Mouse (Mus musculus) adrenal gland, postnatal 25 days (tissue): ENCODE data around the gene Sowahc. TPM values are rescaled to one million over a fixed set of nuclear protein-coding genes. Genes with fewer than 3 reads are reported as not detected.

ENCODE experiments used
- DNase-seq: peaks from one replicate; pipeline ENCODE4 v3.0.0; 2021; ENCODE audit warnings: mixed read lengths
- long read RNA-seq: library from polyadenylated mRNA; stranded (forward); transcript quantifications from one replicate; pipeline ENCODE4 v2.0.0, GENCODE M21; 2021
- total RNA-seq: library from RNA; stranded (reverse); gene quantifications from 2 replicates; pipeline ENCODE4 v1.2.3, GENCODE M21; 2021

Sowahc gene
- 29.0 and 29.1 TPM in 2 replicates for total RNA-seq
- long read RNA-seq, full-length matches to known transcripts, result 19 of 19 reads
- long read RNA-seq, partial matches to known transcripts, result 0 of 19 reads
- long read RNA-seq, other reads (novel, unspliced or antisense), result 0 of 19 reads

DNA sequence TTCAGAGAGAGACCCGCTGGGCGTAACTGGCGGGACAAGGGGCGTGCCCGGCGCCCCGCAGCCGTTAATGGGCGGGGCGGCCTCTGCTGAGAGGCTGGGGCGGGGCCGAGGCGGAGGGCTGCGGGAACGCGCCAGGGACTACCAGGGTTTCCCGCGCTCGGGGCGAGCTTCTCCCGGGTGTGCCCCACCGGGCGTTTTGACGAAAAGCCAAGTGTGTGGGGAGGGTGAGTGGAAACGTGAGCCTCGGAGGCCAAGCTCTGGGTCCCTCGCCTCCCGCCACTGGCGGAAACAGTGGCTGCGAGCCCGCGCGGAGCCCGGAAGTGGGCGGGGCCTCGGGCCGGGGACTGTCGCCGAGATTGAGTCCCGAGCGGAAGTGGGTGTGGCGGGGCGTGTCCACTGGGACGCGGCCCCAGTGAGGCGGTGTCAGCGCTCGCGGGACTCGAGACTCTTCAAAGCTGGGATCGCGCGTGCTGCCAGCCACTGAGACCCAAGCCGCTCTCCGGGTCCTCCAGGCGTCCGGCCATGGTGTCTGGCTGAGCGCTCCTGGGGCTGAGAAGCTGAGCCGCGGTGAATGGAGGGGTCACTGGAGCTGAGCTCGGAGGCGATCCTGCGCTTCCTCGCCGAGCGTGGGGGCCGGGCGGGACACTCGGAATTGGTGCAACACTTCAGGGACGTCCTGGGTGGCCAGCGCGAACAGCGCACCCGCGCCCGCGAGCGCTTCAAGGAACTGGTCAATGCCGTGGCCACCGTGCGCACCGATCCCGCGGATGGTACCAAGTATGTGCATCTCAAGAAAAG is at the start of gene Sowahc, which contains the start of gene Sept10:
TSS of gene Sowahc (plus strand) at position 481 of the 798 bp plus-strand sequence.
TSS of gene Sept10 (minus strand) at position 375 of the 798 bp plus-strand sequence.
- peak; percentile 99 for DNase-seq

DNA sequence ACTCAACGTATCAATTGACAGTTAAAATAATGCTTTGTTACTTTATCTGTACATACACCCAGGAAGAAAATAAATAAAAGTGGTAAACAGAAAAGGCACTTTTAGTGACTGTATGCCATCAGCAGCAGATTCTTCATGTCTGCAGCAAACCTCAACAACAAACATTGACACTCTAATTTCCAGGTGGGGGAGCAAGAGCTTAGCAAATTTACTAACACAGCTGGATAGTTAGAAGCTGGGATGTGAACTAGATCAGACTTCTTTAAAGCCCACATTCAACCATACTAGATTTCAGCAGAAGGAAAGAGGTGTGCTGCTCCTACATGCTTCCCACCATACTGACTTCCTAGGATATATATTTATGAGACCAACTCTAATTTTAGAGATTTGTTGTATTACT is 49.2 kb upstream of the Sowahc start:
- DNase-seq, result no peak

DNA sequence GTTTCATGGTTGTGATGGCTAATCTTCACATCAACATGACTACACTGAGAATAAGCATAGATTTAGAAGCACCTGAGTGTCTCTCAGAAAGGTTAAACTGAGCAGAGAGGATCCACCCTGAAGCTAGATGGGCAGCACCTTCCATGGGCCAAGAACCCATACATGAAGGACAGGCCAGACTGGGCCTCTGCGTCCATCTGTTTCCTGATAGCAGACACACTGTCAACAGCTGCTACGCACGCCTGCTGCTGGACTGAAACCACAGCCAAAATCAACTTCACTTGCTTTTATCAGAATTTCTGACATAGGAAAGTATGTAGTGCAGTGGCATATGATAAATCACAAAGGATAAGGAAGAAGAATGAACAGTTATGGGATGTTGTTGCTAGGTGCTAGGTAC is 42.1 kb upstream of the Sowahc start:
- DNase-seq, result no peak

DNA sequence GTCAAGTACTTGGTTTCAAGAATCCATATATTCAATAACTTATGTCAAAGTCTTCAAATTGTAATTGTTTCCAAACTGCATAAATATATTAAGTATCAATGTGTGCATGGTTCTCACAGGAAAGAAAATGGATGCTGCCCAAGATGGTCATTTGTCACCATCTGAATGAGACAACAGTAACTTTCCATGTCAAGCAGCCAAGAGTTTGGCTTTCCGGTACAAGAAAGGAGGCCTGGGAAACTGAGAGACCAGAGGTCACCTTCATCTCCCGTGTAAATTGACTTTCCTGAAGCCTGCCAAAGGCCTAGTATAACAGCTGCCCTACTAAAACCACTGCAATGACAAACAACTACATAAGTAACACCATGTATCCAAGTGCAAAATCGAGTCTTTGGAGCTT is 39.4 kb upstream of the Sowahc start:
- DNase-seq, result no peak

DNA sequence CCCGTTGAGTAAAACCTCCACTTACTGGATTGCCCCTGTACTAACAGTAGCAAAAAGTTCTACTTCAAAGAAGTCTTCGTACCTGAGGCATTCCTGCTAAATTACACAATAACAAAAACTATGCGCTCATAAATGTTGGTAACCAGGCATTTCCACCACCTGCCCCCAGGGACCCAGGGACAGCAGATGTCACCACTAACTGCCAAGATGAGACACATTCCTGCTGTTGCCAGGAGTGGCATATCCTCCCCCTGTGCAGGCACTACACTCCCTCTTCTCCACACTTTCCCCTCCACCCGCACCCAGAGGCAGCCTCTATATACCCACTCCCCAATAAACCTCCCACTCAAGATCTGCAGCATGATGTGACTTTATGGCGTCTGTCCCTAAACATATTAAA is 26.9 kb upstream of the Sowahc start:
- no peak for DNase-seq

DNA sequence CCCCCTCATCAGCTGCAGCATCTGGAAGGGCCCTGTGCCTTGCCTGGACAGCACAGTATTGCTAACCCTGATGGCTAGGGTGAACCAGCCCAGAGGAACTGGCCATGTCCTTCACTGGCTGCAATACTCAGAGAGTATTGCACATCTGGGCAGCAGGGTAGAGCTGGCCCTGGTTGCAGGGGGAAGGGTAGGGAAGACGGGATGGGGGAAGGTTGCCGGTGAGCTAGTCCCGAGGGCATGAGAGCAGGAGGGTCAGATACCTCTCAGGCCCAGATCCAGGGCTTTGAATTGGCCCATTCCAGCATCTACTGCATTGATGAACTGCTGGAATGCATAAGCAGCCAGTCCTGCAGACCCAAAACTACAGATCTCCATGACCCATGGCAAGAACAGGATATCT is 25.0 kb upstream of the Sowahc start:
- DNase-seq, result no peak

DNA sequence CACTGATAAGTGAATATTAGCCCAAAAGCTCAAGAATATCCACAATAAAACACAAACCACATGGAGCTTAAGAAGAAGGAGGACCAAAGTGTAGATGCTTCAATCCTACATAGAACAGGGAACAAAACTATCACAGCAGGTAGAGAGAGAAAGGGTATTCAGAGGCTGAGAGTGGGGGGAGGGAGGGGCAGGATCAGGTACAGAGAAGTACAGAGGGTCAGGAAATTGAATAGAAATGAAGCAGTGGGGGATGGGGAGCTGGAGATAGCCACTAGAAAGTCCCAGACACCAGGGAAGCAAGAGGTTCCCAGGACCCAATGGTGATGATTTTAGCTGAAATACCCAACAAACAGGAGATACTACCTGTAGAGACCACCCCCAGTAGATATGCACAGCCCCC is 21.7 kb upstream of the Sowahc start:
- DNase-seq, result no peak

DNA sequence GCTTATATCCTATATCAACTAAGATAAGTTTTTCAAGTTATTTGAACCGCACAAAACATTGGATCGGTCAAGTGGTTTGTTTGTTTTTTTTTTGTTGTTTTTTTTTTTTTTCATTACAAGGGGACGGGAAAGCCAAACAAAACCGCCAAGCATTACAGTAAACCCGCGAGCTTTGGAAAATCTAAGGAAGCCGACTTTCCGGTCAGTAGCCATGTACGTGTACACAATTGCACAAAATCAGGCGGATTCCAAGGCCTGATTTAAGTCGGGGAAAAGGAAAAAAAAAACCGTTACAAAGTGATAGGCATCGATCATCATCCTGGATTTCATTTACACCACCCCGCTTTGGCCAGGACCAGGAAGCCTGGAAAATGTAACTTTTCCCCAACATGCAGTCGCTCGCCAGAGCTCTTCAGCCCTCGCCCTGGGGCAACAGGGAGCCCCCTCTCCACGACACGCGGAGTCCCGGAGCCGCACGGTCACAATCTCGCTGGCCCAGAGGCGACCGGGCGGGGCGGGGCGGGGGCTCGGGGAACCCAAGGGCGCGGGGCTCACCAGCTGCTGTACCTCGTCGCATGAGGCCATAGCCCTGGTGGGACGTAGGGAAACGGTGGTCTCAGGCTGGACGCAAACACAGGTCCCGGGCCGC is 805 bp upstream of the Sowahc start:
- DNase-seq, result no peak

DNA sequence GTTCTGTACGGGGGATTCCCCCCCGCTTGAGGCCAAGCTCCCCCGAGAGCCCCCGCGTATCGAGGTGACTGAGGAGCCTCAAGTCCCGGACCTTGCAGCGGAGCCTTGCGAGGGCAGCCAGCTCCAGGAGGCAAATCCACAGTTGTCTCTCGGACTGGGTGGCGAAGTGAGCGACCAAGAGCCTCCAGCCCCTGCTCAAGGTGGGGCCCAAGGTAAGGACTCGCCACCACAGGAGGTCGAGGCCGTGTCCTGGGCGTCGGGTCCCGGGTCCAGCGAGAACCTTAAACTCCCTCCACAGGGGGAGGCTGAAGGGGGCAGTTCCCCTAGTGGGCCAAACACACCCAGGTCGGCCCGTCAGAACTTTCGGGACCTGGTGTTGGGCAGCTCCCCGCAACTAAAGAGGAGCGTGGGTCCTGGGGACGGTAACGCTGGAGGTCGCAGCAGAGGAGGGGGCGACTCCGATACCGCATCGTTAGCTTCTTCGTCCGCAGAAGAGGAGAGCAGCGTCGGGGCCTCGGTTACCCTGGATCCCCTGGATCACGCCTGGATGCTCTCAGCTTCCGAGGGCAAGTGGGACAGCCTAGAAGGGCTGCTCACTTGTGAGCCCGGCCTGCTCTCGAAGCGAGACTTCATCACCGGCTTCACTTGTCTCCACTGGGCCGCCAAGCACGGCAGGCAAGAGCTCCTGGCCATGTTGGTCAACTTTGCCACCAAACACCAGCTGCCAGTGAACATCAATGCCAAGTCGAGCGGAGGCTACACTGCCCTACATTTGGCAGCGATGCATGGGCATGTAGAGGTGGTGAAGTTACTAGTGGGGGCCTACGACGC is 733 bp downstream of the Sowahc start:
- peak; percentile 33 for DNase-seq

DNA sequence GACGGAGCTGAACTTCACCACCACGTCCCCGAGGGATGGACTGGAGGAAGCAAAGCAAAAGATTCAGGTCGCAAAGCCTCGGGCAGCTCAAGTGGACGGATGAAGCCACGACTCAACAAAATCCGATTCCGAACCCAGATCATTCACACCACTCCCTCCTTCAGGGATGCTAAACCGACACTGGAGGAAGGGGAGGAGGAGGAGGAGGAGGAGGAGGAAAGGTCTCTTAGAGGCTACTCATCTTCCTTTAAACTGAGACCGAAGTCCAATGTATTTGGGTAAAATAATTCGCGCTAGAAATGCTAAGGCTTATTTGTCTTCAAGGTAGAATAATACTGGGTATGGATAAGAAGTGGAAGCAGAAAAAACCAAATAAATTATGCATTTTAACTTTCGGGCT is 1.5 kb downstream of the Sowahc start:
- no peak for DNase-seq

DNA sequence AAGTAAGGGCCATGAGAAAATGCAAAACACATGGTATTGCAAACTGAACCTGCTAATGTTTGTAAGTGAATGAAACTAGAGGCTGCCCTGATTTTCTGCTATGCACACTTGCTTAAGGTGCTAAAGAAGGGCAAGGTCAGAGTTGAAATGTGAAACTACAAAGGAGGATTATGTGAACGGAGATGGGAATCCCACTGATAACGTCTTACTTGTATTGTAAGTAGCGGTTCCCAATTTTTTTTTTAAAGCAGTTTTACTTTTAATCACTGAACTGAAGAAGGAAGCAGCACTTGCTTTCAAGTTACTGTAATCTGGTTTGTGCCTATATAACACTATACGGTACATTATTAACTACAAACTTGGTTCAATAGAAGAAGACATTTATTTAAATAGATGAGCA is 2.1 kb downstream of the Sowahc start:
- DNase-seq, result no peak

DNA sequence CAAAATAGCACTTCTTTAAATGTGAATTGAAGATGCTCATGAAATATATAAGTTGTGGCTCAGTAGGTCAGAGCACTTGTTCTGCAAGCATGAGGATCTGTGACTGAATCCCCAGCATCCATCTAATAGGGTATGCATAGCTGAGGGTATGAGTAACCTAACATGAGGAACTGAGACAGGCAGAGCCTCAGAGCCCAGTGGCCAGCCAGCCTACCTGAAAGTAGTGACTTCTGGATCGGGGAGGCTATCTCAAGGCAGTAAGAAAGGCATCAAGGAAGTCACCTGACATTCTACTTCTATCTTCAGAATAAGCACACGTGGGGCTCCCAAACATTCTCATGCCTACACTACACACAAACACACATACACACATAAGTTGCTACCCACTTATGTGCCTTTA is 3.4 kb downstream of the Sowahc start:
- DNase-seq, result no peak

DNA sequence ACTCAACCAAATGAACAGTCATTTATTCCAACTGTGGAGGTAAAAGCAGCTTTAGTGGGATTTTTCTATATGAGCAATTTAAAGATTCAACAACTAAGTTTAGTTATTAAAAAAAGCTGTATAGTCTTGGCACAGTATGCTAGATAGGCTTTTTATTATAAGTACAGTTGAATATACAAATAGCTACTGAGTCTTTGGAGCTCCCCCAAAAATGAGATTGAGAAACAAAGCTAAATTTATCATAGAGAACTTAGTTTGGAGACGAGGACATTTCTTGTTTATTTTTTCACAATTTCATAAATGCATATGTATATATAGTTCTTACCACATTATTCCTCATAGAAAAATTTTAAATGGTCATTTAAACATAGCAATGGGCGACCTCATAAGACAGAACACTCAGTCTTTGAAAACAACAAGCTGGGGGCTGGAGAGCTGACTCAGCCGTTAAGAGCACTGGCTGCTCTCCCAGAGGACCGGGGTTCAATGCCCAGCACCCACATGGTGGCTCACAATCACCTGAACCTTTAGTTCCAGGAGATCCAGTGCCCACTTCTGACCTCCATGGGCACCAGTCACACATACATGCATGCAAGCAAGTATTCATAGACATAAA is 7.6 kb downstream of the Sowahc start:
- no peak for DNase-seq

DNA sequence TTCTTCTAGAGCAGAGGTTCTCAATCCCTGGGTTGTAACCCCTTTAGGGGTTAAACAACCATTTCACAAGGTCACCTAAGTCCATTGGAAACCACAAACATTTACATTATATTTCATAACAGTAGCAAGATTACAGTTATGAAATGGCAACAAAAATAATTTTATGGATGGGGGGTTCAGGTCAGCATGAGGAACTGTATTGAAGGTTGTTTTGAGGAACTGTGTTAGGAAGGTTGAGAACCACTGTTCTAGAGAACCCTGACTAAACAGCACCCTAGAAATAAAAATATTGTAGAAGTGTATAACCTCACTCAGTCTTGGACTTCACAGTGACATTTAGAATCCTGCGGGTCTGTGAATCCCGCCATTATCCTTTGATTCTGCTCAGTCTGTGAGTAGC is 13.5 kb downstream of the Sowahc start:
- DNase-seq, result no peak

DNA sequence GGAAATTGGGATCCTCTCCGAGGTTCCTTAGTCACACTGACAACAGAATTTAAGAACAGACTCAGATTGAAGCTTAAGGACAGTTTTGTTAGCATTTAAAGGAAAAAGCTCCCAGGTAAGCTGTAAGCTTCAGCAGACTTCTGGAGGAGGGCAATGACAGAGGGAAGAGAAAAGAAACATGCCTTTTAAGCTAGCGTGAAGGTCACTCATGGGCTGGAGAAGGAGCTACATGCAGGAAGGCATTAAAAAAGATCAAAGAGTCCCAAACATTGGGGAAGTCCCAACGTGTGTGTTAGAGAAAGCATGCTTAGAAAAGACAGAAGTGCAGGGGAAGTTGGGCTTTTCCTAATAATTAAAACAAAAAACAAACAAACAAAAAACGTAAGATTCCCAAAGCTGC is 14.1 kb downstream of the Sowahc start:
- no peak for DNase-seq

DNA sequence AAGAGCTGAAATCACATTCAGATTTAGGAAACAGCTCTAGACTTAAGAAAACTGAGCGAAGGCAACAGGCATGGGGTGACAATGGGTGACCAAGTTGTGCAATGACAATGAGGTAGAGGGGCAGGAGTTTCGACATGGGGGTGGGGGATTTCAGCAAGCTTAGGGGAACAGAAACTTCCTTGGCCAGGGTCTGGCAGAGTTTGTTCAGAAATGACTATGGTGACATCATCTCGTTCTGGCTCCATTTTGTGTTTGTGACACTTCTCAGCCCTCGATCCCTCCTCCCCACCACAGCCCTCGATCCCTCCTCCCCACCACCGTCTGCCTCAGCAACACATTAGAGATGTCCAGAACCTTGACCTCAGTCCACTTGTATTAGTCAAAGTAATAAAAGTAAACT is 14.7 kb downstream of the Sowahc start:
- peak; percentile 39 for DNase-seq

DNA sequence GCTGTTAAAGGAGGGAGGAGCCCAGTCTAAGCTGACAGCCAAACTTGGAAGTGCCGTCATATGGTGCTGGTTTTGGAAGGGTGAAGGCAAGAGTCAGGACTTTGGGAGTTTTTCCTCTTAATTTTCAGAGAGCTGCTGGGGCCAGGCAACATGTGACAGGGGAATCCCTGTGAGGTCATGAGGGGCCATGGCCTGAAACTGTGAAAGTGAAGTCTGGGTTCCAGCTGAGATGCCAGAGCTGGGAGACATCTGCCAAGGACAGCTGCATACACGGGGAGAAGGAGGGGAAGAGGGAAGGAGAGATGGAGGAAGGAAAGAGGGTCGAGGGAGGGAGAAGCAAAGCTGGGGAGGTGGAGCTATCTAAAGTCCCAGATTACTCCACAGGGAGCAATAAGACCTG is 16.0 kb downstream of the Sowahc start:
- no peak for DNase-seq

DNA sequence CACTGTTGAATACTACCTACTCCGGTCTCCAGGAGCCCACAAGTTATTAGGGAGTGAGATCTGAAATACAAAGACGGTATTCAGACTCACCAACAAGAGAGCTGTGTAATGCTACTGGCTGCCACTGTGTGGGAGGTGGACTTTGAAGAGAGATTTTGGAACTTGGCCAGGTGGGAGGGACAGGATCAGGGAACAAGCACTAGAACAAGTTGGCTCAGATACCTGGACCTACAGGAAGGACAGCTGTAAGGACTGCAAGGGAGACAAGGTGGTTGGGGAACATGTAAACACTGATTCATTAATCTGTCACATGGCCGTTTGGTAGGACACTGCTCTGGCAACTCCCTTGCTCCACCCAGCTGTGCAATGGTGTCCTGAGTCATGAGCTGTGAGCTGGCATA is 19.4 kb downstream of the Sowahc start:
- peak; percentile 39 for DNase-seq

DNA sequence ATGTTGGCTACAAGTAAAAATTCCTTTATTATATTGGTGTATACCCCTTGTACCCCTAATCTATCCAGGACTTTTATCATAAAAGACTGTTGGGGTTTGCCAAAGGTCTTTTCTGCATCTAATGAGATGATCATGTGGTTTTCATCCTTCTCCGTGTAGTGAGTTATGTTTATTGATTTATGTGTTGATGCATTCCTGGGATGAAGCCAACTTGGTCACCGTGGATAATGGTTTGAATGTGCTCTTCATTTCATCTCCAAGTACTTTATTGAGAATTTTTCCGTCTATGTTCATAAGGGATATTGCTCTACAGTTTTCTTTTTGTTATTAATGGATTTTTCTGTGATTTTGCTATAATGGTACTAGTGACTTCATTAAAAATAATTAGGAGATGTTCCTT is 27.8 kb downstream of the Sowahc start:
- DNase-seq, result no peak

DNA sequence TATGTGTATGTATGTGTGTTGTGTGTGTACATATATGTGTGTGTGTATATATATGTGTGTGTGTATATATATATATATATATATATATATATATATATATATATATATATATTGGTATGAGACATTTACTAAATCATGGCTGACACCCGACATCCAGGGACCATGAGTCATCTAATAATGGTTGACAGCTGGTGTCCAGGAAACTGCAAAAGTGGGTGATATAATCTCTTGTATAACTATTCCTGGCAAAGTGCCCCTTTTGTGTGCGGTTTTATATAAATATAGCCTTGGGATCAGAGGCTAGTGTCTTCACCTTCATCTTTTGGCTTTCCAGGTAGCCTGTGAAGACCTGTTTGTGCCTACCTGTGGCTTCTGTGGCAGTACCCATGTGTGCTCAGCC is 28.9 kb downstream of the Sowahc start:
- DNase-seq, result no peak

DNA sequence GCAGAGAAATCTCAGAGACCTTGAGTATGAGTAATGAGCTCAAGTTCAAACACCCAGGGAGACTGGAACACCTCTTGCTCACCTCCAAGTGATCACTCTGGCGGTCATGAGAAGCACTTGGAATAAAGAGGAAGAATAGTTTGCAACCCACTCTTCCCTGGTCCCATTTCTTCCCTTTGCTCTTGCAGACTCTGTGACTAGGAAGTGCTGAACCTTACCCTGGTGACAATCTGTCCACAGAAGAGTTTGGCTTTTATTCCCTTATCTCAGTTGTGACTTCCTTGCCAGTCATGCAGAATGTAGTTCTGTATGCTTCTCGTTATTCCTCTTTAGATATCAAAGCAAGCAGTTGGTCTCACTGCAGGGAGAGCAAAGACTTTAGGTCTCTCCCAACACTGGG is 30.2 kb downstream of the Sowahc start:
- DNase-seq, result no peak

DNA sequence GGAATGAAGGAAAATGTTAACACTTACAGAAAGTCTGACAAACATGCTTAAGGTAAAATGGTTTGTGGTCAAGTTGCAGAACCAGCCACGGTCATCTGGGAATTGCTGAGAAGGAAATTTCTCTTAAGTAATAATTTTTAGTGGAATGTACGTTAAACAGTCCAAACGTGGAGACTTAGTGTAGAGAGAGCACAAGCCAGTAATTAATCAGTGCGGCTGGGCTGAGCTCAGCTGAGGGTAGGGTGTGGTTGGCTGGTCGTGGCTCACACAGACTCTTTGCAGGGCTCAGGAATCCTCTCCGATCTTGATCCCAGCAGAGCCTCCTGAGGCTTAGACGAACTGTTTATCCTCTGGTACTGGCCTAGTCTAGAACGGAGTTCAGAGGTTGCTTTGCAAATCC is 30.6 kb downstream of the Sowahc start:
- DNase-seq, result no peak
